Mouse (Mus musculus) mouse trophoblast stem cell (cell line): ENCODE data around the gene Gm45713.
"Not testable (repeated sequence)": the region's sequence is repeated elsewhere in the genome, so short reads cannot be mapped to it uniquely, and the experiment has no call there.

Experiments used
- in situ Hi-C, 2 experiments: fragments of 300-500 bp; cut with MseI, MboI; formaldehyde crosslinking; loops; 2 replicates in 1 of 2; 3 replicates in 1 of 2; pipeline ENCODE4 v1.15.1; 2025

Gm45713 gene

DNA sequence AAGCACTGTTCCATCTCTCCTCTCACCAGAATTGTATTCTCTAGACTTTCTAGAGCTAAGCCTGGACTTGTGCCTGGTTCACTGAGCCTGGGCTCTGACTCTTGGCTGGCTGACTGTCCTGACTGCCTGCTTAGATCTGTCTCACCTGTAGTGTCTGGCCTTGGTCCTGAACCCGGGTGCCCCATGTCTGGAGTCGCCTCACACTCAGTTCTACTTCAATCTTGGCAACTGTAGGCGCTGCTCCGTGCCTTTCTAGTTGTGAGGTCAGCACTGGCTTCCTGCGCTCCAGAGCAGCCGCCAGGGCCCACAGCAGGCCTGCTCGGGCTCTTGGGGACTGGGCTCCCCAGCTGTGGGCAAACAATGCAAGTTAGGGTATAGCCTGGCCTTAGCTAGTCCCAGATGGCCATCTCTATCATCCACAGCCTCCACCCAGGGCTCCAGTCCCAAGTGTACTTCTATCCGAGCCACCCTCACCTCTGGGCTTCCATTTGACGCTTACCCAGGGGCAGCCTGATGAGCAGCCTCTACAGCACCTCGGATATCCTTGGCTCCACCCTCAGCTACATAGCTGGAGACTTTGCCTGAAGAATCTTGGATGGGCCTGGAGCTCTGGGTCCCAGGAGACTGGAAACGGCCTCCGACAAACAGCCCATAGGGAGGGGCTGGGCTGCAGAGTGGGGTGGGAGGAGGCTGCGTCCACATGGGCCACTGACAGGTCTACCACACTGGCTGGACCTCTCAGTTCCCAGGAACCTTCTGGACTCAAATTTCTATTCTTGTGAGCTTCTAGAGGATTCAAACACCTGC lies 8.5 kb upstream of the Gm45713 start:
- in situ Hi-C loops: no loop called here

DNA sequence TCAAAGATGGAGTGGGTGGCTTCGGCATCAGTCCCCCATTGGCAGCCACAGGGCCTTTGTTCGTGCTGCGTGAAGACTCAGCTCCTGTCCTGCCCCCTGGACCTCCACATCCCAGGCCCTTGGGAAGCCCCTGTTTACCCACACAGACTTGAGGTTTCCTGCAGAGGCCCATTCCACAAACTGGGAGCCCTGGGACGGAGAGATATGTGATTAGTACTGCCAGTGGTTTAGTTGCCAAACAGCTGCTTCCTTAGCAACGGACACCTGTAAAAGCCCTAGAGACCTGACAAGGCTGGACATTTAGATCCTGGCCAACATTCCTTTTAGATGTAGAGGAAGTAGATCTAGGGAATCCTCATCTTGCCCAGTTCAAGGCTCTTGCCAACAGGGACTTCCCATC lies 5.9 kb upstream of the Gm45713 start:
- in situ Hi-C loops: no loop called here

DNA sequence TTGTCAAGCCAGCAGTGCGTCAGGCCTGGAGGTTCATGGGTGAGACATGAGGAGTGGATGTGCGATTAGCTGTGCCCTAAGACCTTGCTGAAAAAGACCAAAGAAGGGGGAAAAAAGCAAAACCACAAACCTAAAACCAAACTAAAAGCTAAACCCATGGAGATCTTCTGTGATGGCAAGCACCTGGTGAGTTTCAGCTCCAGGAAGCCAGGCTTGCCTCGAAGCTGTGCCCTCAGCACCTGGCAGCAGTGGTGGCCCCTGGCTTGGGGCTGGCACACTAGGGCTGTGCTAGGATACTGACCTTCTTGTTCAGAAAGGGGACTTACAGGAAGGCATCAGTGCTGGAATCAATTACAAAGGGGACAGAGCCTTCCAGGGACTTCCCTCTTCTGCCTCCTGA lies 5.3 kb upstream of the Gm45713 start:
- in situ Hi-C loops: no loop called here

DNA sequence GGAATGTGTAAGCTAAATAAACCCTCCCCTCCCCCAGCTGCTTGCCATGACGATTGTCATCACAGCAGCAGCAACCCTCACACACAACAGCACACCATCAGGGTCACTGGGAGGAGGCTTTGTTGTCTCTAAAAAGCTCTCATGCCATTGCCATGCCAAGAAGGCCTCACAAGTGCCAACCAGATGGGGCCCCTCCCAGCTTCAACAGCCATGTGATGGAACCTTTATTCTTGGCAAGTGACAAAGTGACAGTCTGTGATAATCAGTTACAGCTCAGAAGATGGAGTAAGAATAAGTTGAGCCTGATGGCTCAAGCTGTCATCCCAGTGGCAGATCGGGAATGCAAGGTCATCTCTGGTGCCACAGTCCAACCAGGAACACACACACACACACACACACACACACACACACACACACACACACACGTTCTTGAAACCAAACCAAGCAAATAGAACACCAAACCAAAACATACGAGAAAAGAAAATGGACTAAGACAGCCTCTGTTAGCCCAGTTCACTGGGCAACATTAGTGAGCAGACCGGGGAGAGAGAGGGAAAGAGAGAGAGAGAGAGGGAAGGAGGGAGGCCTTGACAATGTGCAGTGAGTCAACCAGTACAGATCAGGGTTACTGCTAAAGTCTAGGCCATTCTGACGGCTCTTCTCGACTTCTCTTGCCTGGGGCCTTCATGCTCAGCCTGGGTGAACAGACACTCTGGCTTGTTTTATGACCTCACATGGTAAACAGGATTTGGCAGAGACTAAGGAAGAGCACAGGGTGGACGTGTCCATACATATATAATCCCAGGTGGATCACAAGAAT lies 4.1 kb upstream of the Gm45713 start:
- in situ Hi-C loops: no loop called here

DNA sequence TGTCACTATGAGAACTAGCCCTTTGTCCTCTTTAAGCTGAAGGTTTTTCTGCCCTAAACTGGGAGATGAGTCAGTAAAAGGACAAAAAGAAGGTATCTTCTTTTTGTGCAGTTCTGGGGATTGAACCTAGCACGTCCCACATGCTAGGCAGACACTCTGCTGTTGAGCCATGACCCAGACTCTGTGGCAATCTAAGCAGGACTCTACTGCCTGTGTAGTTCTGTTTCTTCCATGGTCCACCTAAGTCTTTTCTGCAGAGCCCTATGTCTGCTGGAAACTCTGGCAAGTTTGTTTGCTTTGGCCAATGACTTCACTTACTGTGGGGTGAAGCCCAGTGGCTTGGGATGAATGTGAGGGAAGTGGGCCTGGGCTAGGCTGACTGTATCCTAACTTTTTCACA lies 2.4 kb upstream of the Gm45713 start:
- in situ Hi-C loops: no loop called here

DNA sequence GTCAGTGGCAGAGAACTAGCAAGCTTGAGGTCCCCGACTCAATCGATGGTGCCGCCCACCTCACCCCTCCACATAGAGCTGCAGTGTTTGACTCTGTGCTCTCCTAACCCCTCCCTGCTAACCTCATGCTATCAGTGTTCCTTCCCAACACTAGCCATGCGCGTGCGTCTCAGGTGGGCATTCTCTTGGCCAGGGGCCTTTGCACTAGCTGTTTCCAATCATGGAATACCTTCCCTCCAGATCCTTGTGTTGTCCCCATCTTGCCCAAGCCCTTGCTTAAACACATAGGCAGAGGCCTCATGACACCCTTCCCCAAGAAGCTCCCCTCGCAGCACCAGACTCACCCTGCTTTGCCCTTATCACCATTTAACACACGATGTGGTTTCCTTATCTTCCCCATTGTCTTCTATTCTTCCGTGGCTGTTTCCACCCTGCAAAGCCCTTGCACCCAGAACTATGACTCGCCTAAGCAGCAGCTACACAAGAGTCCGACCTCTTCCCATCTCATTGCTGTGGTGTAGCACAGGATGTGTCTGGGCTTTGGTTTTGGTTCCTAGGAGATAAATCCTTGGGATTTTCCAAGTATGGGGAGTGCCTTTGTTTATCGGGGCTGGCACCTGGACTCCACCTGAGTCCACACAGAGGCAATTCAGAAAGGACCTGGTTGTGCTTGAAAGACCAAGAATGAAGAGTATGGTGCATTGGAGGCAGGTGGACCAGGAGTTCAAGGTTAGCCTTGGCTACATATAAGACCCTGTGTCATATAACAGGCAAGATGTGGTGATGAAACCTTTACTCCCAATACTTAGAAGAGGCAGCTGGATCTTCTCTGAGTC lies 1.4 kb upstream of the Gm45713 start:
- in situ Hi-C loops: no loop called here

DNA sequence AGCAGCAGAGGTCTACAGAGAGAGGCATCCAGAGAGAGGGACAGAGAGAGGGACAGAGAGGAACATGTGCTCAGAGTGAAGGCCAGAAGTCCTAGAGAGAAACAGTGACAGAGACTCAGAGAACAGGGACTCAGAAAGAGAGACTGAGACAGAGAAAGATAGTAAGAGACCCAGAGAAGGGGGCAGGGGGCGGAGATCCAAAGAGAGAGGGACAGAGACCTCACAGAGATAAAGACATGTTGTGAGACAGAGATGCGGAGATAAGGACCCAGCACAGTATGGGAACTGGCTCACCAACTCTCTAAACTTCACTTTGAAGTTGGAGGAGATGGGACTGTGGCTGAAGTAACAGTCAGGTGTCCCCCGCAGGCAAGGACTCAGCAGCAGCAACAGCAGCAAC lies 661 bp downstream of the Gm45713 start:
- in situ Hi-C loops: no loop called here

DNA sequence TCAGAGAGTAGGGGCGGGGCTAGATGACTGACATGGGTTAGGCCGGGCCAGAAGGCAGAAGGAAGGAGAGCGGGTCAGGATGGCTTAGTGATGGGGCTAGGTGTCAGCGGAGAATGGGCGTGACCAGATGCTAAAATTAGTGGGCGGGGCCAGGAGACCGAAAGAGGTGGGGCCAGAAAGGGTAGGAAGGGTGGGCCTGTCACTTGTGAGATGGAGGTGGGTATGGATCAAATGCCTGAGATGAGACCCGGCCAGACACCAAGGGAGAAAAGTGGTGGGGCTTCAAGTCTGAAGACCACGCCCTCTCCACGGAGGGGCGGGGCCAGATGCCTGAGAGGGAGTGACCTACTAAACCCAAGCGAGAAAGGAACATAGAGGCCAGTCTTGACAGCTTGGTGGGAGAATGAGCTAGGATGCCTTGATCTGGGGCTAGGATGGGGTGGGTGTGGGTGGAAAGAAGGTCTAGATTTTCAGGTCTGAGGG lies 1.4 kb downstream of the Gm45713 start:
- in situ Hi-C loops: no loop called here

DNA sequence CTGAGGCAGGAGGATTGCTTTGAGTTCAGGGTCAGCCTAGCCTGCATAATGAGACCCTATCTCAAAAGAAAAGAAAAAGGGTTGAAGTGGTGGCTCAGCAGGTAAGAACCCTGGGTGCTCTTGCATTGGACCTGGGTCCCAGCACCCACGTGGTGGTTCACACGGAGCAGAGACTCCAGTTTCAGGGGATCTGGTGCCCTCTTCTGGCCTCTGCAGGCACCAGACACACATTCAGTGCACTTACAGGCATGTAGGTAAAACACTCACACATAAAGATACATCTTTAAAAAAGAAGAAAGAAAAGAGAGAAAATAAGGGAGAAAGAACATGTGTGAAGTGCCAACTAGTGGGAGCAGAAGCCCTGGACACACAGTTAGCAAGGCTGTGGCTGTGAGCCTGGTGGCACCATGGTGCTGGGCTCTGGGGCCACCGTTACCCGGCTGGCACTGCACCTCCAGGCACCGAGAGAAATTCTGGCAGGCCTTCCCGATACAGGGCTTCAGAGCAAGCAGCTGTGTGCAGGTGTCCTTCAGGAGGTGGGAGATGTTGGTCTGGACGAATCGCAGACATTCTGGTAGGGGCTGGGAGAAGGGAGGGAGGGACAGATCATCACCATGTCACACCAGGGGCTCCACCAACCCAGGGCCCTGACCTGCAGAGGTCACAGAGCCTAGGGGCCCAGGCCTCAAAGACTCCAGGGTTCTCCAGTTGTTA lies 2.4 kb downstream of the Gm45713 start:
- in situ Hi-C loops: no loop called here

DNA sequence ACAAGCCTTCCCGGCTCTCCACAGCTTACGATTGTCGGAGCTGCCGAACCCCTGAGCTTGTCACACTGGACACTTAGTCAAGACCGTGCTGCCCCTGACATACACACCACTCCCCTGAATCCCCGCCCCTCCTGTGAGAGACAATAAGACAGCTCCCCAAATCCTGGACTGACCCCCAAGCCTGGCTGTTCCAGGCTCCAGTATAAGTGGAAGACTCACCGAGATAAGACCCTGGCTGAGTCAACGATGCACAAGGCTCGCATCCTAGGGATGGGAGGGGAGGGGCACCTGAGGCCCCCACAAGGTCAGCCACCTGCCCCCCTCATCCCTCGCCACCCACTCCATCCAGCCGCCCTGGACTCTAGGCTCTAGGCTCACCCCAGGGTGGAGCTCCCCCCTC lies 4.2 kb downstream of the Gm45713 start:
- in situ Hi-C loops: no loop called here

DNA sequence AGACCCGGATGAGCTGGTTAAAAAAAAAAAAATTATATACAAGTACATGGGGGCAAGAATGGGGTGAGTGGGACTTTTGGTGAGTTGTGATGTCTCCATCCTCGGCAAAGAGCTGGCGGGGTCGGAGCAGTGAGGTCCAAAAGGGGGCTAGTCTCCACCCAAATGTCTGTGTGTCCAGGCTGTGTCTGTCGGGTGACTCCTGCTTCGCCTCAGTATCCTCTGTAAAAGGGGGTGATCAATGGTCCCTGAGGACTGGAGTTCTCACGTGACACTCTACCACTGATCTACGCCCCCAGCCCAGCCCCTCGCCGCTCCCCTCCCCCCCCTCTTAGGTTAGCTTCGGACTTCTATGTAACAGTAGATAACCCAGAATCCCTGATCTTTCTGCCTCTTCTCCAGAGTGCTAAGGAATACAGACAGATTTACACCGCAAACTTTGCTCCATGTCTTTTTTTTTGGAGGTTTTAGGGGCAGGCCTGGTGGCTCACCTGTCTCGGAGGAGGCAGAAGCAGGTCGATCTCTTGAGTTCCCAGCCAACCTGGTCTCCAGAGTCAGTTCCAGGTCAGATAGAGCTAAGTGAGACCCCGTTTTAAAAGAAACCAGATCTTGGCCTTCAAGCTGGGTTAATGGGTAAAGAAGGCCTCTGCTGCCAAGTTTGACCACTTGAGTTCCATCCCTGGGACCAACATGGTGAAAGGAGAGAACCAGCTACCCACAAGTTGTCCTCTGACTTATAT lies 6.1 kb downstream of the Gm45713 start:
- in situ Hi-C loops: no loop called here

DNA sequence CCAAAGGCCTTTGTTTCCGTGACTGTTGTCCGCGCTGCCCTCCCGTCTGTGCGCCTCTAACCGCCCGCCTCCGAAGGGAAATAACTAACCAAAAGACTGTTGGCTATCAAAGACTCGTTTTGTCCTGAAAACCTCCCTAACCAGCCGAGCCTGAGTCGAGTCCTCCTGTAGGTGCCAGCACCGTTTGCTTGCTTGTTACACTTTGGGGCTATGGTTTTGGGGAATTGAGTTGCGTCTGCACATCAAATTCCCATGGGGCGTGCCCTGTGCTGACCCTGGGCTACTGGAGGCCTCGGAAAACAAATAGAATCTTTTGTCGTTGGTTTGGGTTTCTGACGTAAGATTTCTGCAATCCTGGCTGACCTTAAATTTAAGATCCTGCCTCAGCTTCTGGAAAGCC lies 6.7 kb downstream of the Gm45713 start:
- in situ Hi-C loops: no loop called here

DNA sequence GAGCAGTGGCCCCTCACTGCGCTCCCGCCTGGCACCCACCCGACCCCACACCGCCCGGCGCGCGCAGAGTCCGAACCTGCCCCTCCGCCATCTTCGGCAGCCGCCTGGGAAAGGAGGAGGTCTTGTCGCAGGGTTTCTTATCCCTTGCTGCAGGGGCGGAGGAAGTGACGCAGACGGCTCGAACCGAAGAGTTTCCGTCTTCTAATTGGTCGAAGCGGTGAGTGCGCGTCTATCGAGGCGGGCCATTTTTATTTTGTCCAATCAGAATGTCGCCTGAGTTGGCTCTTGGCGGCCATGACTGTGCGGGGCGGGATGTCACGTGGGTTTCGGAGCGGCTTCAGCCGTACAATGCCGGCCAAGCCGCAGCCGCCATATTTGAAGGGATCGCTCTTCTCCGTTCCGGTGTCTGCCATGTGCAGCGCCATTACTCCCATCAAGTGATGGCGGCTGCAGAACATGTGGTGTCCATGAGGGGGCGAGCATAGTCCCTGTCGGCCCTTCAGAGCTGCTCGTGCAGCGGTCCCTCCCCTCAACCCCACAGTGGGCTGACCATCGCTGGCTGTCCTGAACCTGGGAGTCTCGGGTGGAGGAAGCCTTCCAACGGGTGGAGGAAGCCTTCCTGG lies 7.3 kb downstream of the Gm45713 start, which contains the start of gene Rpl13a:
Gene Rpl13a (minus strand): TSS at position 138 of the 623 bp plus-strand sequence.
- in situ Hi-C loops: no loop called here

DNA sequence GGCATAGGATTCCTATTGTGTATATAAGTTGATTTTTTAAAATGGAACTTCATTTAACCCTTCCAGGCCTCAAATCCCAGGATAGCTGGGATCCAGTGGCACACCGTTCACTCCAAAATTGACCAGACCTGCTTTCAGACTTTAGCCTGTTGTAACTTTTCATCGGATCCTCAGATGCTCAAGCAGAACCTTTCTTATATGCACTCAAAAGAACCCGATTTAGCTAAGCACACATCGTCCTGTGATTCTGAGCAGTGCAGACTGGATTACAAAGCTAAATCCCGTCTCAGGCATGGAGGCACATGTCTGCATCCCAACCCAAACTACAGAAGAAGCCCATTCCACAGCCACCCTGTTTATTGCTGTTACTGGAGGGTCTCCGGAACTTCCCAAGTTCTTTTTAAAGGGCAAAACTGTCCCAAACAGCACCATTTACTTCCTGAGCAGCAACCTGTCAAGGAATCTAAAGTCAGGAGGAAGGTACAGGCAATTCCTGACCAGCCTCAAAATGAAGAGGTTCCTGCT lies 8.3 kb downstream of the Gm45713 start:
- in situ Hi-C loops: no loop called here

DNA sequence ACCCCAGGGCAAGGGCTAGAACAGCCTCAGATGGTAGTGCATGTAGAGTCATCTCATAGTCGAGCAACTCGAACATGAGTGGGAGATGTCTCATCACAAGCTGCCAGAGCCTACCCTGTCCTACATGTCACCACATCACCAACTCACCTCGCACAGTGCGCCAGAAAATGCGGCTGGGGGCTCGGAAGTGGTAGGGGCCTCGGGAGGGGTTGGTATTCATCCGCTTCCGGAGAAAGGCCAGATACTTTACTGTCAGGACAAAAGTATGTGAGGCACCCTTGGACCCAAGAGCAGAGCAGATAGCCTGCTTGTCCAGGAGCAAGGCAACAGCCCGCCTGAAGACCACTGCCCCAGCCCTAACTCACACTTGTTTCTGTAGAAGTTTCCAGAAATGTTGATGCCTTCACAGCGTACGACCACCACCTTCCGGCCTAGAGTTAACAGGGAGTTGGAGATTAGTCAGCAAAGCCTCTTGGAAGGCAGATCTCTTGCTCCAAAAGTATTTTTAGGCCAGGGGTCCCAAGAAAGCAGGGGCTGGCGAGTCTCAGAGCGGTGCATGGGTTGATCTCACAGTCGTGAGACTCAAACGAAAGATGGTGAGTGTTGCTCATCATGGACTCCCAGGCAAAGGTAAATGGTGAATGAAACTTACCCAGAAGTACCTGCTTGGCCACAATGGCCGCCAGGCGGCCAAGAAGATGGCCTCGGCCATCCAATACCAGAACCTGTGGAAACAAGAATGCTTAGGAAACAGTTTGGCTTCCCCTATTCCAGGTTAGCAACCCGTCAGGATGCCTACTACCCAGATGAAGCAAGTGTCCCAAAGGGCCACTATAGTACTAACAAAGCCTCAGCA lies 9.0 kb downstream of the Gm45713 start:
- in situ Hi-C loops: no loop called here

DNA sequence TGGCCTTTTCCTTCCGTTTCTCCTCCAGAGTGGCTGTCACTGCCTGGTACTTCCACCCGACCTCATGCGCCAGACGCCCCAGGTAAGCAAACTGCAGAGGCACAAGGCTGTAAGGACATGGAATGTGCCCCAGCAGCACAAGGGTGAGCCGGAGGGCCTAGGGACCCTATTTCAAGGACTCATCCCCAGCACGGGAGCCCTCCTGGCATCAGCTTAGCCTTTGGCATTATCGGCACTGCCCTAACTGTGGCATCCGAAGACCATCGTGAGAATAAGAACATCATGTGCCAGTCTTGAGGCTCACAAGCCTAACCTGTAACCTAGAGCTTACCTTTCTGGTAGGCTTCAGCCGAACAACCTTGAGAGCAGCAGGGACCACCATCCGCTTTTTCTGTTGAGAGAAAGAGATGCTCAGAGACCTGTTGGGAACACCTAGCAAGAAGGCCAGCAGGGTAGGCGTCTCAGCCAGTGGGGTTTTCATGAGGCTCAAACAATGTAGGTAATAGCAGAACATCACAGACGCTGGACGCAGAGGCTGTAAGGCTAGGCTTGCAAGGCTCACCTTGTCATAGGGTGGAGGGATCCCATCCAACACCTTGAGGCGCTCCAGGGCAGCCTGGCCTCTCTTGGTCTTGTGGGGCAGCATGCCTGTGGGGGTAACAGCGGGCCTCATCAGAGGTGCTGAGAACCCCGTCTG lies 9.7 kb downstream of the Gm45713 start:
- in situ Hi-C loops: no loop called here

DNA sequence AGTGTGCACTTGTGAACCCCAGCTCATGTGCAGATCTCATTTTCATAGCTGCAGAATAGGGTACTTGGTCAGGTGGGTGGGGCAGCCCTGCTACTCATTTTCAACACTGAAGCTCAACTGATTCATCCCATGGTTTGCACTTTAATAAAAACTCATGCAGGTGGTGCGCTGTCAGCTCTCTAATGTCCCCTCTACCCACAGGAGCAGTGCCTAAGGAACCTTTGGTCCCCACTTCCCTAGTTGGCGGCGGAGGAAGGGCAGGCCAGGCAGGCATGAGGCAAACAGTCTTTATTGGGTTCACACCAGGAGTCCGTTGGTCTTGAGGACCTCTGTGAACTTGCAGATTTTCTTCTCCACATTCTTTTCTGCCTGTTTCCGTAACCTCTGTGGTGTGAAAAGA lies 10.4 kb downstream of the Gm45713 start:
- in situ Hi-C loops: not testable (repeated sequence)

DNA sequence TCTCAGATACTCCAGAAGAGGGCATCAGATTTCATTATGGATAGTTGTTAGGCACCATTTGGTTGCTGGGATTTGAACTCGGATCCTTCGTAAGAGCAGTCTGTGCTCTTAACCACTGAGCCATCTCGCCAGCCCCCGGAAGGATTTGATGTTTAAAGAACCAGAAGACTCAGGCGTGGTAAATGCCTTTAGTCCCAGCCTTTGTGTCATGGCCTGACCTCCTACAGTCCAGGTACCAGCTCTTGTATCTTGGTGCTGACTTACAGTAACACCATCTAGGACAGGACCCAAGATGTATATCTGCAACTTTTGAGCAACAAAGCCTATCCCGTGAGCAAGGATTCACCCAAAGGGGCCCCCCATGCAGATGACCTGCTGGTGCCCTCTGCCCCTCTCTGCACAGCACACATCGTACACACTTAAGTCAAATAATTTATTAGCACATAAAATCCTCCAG lies 10.9 kb downstream of the Gm45713 start:
- in situ Hi-C loops: no loop called here
